Mouse (Mus musculus): Measurements from ENCODE around the gene Matn4.

DNA sequence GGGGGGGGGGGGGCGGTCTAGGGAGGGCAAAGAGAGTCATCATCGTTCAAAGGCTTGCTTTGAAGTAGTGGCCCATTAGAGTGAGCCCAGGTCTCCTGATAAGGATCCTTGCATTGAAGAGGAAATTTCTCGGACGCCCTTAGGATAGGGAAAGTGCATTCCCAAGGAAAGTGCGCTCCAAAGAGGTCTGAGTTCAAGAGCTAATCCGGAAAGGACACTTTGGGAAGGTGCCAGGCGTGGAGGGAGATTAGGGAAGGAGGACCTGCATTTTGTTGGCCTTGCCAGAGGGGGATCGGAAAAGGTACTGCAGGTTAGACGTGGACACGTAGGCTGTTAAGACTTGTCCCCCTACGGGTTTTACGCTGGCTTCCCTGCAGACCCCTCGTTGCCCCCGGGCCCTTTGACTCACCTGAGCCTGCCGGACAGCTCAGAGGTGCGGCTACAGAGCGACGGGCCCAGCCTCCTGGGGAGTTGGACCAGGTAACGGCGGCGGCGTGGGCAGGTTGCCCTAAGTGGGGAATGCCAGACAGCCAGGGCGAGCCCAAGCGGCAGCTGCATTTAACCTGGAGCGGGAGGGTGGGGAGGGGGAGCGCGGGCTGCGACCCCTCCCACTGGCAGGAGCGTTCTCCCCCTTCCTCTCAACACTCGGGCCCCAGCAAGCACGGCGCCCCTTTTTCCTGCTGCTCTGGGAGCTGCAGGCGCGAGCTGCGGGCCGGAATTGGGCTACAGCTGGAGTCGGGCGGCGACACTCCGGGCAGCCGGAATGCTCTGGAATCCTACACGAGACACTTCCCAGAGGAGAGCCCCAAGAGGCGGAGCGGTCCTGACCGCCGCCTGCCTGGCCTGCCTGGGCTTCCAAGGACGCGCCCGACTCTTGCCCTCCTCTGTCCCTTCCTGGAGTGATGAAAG, 624 bp downstream of the Matn4 start:
- TF ChIP-seq CTCF (IDR thresholded peaks at IDR 0.05; ENCODE audit: low read depth, low read length): no peak
- no peak for TF ChIP-seq POLR2A (IDR thresholded peaks at IDR 0.05; ENCODE audit: extremely low read depth, insufficient read depth, low read length)
